Mouse (Mus musculus) neural tube, embryonic 12.5 days (tissue): ENCODE data around the gene Slc12a6. TPM values are rescaled to one million over a fixed set of nuclear protein-coding genes. Genes with fewer than 3 reads are reported as not detected.
A peak's percentile ranks its signal among the peaks of the same experiment; 100 is the strongest.

Source experiments
- ATAC-seq: fragments of 200-750 bp; cut with Nextera tagmentation; 2 replicates; pipeline ENCODE4 v1.8.0; 2017; ENCODE audit warnings: low read depth, mild to moderate bottlenecking, moderate TSS enrichment, moderate library complexity; ENCODE audit not compliant: low FRiP score
- H3K27ac ChIP-seq: fragments of 300-500 bp; sonication (generic); 2 replicates; pipeline ENCODE4 v1.5.1; 2016
- H3K27me3 ChIP-seq: fragments of 300-500 bp; sonication (generic); replicated peaks from 2 replicates; pipeline ENCODE4 v1.6.1; 2016; ENCODE audit warnings: mild to moderate bottlenecking
- H3K36me3 ChIP-seq: fragments of 300-500 bp; sonication (generic); 2 replicates; pipeline ENCODE4 v1.6.1; 2016; ENCODE audit warnings: mild to moderate bottlenecking
- H3K4me1 ChIP-seq: fragments of 300-500 bp; sonication (generic); 2 replicates; pipeline ENCODE4 v1.6.1; 2016
- H3K4me2 ChIP-seq: fragments of 300-500 bp; sonication (generic); replicated peaks from 2 replicates; pipeline ENCODE4 v1.6.1; 2016; ENCODE audit warnings: mild to moderate bottlenecking
- H3K4me3 ChIP-seq: fragments of 300-500 bp; sonication (generic); 2 replicates; pipeline ENCODE4 v1.5.1; 2016
- H3K9ac ChIP-seq: fragments of 300-500 bp; sonication (generic); 2 replicates; pipeline ENCODE4 v1.6.1; 2016; ENCODE audit warnings: mild to moderate bottlenecking
- H3K9me3 ChIP-seq: fragments of 300-500 bp; sonication (generic); 2 replicates; pipeline ENCODE4 v1.6.1; 2016; ENCODE audit warnings: mild to moderate bottlenecking
- WGBS: fragments of 180-500 bp; shearing (Covaris S2); methylation state at CpG from one replicate; pipeline ENCODE4 v1.1.7; 2016; 5-methylcytosine and 5-hydroxymethylcytosine counted together
- polyA plus RNA-seq: library from polyadenylated mRNA; unstranded; fragments of >200 nt; fragmentation: Nextera tagmentation; extraction: Ambion mirVana; gene quantifications from 2 replicates; pipeline ENCODE4 v1.2.1, GENCODE M21; 2016

The Slc12a6 gene
- polyA plus RNA-seq, 1 experiment from 2014 or later, result 19.4 TPM

DNA sequence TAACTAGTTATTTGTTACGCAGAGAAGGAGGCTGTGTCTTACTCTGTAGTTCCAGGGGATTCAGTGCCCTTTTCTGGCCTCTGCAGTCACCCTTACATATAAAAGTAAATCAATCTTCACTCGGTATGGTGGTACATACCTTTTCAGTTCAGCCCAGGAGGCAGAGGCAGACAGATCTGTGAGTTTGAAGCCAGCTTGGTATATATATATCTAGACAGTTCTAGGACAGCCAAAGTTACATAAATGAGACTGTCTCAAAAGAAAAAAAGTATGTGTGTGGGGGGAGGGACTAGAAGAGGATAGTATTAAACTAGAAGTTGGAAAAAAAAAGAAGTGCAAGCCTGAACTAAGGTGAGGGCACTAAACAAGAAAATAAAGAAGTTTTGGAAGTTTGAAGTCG is 82.6 kb downstream of the Slc12a6 start:
- Histone ChIP-seq H3K9ac (no peak overlapping the region), H3K9me3 (no peaks in the 10 kb centered on the region), H3K27me3 (no peaks in the 10 kb centered on the region), H3K4me3 (no peak overlapping the region), H3K4me2 (no peak overlapping the region), H3K36me3 (peaks cover 43% of the 10 kb centered on the region), H3K27ac (no peak overlapping the region), H3K4me1 (no peaks in the 10 kb centered on the region)
- WGBS, result 86% methylated on average over 3 of the region's 3 CpGs
- no peak for ATAC-seq

DNA sequence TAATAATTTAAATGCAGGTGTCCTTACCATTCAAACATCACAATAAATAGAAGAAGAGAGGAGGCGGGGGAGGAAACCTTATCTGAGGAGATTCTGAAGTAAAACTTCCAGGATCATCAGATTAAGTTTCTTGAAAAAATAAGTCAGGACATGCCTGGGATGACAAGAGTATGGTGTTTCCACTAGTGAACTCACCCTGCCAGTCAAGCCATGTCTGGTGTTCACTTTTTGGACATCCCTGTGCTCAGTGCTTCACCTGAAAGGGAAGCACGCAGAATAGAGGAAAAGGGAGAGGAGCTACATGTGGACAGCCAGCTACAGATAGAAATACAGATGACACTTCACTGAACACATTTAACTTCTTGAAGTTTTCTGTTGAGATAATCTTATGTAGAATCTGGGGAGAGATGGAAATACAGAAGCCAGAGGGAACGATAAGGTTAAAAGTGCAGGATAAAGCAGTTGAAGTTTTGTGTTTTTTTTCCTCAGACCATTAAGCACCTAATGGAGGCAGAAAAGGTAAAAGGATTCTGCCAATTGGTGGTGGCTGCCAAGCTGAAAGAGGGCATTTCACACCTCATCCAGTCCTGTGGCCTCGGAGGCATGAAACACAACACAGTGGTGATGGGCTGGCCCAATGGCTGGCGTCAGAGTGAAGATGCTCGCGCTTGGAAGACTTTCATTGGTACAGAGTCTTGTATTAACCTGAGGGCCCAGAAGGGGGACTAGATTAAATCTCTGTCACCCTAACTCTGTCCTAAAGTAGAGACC is 88.2 kb downstream of the Slc12a6 start:
- Histone ChIP-seq H3K4me1 (no peaks in the 10 kb centered on the region), H3K4me3 (no peak overlapping the region), H3K27ac (no peak overlapping the region), H3K36me3 (peaks cover 53% of the 10 kb centered on the region), H3K4me2 (no peak overlapping the region), H3K9ac (no peak overlapping the region), H3K27me3 (no peaks in the 10 kb centered on the region), H3K9me3 (no peaks in the 10 kb centered on the region)
- 88% methylated on average over 7 of the region's 7 CpGs for WGBS
- ATAC-seq, result no peak

DNA sequence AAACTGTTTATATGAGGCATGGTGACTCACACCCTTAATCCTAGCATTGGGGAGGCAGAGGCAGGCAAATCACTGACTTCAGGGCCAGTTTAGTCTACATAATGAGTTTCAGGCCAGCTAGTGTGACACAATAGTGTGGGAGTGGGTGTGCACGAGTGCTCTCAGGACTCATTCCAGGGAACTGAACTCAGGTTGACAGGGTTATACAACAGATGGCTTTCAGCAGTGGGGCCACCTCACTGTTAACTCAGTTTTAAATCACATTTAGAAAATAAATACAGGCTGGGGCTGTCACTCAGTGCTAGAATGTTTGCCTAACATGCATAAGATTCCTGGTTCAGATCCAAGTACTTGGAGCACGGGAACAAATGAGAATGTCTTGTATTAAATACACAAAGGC is 94.0 kb downstream of the Slc12a6 start:
- Histone ChIP-seq H3K27ac (no peak overlapping the region), H3K4me2 (no peak overlapping the region), H3K36me3 (peaks cover 76% of the 10 kb centered on the region), H3K27me3 (no peaks in the 10 kb centered on the region), H3K4me3 (no peak overlapping the region), H3K9me3 (no peaks in the 10 kb centered on the region), H3K9ac (no peak overlapping the region), H3K4me1 (no peaks in the 10 kb centered on the region)
- WGBS, result 79% methylated on average over 2 of the region's 2 CpGs
- no peak for ATAC-seq

DNA sequence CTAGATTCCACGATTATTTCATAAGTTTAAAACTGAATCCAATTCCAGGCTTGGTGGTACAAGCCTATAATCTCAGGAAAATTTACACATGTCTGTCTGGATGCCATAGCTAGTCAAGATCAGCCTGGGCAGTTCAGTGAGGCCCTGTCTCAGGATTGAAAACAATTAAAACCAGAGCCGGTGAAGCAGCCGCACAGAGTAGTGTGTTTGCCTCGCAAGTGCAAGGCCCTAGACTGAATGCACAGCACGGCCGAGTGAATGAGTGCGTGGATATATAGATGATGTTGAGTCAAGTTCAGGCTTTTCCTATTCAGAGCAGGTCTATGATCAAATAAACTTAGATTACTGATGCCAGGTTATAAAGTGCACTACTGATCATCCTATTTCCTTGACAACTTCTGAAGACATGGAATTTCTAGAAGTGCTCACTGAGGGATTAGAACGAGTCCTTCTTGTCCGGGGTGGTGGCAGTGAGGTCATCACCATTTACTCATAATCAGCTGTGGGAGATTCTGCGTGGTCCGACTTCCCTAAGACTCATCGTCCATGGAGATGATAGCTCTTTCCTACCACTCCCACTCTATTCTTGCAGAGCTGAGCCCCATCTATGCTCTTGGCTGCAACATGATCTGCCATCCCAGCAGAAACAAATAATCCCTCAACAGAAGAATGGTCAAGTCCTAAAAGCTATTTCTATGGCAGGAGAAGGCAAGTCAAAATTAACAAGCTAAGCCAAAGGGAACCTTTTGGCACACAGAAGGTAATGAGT is 94.6 kb downstream of the Slc12a6 start:
- ATAC-seq, result no peak

DNA sequence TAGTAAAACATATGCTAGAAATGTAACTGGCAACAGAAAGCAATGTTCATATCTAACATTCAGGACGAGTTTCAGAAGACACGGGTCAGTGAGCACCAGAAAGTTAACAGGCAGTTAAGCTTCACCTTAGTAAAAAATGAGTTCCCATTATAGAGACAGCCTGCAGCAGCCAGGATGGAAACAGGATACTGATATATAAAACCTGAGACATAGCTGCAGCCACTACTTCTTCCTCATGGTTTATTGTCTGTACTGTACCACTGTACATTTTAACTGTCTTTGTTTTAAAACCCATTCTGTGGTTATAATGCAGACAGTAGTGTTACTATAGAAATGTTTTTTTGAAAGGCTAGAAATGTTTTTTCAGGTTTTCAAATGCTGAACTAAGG is 95.2 kb downstream of the Slc12a6 start:
- H3K36me3 ChIP-seq, result peaks cover 67% of the 10 kb centered on the region
- no peaks in the 10 kb centered on the region for H3K9me3 ChIP-seq
- no peak overlapping the region for H3K4me3 ChIP-seq
- H3K9ac ChIP-seq, result no peak overlapping the region
- 90% methylated on average over 2 of the region's 2 CpGs for WGBS
- H3K27ac ChIP-seq, result no peak overlapping the region
- no peak overlapping the region for H3K4me2 ChIP-seq
- no peaks in the 10 kb centered on the region for H3K4me1 ChIP-seq
- ATAC-seq, result no peak
- H3K27me3 ChIP-seq, result no peaks in the 10 kb centered on the region

More for the DNA sequence above, 94.6 kb downstream of the Slc12a6 start:
- WGBS, result 95% methylated on average over 12 of the region's 12 CpGs
- Histone ChIP-seq H3K4me1 (no peaks in the 10 kb centered on the region), H3K36me3 (peaks cover 72% of the 10 kb centered on the region), H3K9ac (no peak overlapping the region), H3K4me3 (no peak overlapping the region), H3K27me3 (no peaks in the 10 kb centered on the region), H3K4me2 (no peak overlapping the region), H3K27ac (no peak overlapping the region), H3K9me3 (no peaks in the 10 kb centered on the region)

DNA sequence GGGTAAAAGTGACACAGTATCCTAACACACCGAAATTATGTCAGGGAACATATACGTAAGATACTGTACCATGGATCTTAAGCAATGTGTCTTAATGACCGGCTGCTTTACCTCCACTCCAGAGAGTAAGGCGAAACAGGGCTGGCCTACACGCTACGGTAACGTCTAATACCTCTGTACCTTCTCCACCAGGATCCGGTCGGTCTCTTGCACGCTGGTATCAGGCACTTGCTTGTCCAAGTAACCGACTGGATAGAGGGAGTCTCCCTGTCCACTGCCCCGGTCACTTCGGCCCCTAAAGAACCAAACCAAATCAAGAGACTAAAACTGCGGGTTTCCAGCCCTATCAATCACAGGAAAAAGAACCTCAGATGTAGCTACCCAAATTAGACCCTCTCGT is 101.6 kb downstream of the Slc12a6 start:
- Histone ChIP-seq H3K9ac (peak overlapping the region; percentile 77), H3K36me3 (peaks cover 18% of the 10 kb centered on the region), H3K4me2 (peak overlapping the region; percentile 94), H3K9me3 (no peaks in the 10 kb centered on the region), H3K4me3 (peak overlapping the region; percentile 84), H3K27ac (no peak overlapping the region), H3K4me1 (peaks cover 10% of the 10 kb centered on the region), H3K27me3 (no peaks in the 10 kb centered on the region)
- ATAC-seq, result peak; percentile 27; the same call in 1 of the 2 replicates
- WGBS, result 19% methylated on average over 15 of the region's 15 CpGs

DNA sequence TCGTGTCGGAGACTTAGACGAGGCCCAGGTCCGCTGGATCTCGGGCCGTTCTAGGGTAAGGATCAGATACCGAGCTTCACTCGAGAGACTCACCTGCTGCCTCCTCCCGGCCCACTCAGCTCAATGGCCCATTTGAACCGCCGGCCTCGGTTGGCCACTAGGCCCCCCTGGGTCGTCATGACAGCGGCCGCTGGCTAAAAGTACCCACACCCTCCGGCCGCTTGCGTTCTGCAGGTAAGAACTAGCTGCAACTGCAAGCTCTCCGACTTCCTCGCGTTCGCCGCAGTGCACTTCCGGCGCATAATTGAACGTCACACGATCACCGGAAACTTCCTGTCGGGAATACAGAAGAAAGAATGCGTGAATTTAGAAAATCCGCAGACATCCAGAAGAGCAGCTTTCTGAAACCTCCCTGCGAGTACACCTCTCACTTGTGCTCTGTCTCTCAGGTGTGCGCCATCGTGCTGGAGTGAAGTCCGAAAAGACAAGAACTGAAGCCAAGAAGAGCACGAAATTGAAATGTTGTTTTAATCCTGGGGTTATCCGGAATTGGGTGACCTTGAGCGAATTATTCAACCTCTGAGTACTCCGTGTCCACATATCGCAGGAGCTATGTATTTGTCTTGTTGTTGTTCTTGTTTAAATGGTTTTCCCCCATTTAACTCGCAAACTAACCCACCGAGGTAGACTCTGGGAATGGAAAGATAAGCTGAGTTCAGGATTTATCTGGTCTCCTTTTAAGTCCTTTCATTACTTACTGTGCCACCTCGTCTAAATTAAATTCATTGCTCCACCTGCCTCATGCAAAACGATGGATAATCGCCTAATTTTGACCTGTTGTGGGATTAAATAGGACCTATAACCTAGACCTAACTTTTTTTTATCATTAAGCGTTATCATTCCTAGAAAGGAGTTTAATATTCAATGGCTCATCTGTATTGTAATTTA is 102.4 kb downstream of the Slc12a6 start, which contains the start of gene Emc4:
TSS of gene Emc4 (minus strand) at position 302 of the 948 bp plus-strand sequence.
- peak within 1 kb of the TSS; percentile 94 for H3K4me2 ChIP-seq
- H3K9ac ChIP-seq, result peak within 1 kb of the TSS; percentile 77
- H3K36me3 ChIP-seq, result peaks cover 13% of the 10 kb centered on the region; the same call in 1 of the 2 replicates
- H3K27ac ChIP-seq, result no peak within 1 kb of the TSS
- peak; percentile 91 for ATAC-seq
- H3K4me1 ChIP-seq, result peaks cover 10% of the 10 kb centered on the region
- no peaks in the 10 kb centered on the region for H3K27me3 ChIP-seq
- H3K4me3 ChIP-seq, result peak within 1 kb of the TSS; percentile 84
- no peaks in the 10 kb centered on the region for H3K9me3 ChIP-seq
- WGBS, result 2% methylated on average over 46 of the region's 46 CpGs

DNA sequence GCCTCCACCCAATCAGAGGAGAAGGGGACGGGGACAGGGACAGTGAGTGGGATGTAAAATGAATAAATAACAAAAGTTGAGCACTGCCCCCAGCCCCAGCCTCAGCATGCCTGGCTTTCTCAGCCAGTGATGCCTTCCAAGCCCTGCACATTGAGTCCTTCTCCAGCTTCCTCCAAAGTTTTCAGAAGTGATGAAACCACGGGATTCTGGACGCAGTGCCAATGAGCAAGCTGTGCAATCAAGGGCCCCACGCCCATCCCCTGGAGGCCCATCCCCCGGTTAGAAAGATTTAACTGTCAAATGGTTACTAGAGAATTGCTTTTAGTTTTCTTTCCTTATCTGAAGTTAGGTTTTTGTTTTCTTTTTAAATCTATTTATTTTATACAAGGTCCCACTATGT is 104.3 kb downstream of the Slc12a6 start:
- Histone ChIP-seq H3K4me1 (peaks cover 10% of the 10 kb centered on the region), H3K27ac (no peak overlapping the region), H3K9ac (no peak overlapping the region), H3K4me3 (no peak overlapping the region), H3K27me3 (no peaks in the 10 kb centered on the region; the same call in none of the 2 replicates), H3K9me3 (no peaks in the 10 kb centered on the region), H3K36me3 (no peaks in the 10 kb centered on the region), H3K4me2 (no peak overlapping the region)
- ATAC-seq, result no peak
- WGBS, result 66% methylated on average over 5 of the region's 5 CpGs

DNA sequence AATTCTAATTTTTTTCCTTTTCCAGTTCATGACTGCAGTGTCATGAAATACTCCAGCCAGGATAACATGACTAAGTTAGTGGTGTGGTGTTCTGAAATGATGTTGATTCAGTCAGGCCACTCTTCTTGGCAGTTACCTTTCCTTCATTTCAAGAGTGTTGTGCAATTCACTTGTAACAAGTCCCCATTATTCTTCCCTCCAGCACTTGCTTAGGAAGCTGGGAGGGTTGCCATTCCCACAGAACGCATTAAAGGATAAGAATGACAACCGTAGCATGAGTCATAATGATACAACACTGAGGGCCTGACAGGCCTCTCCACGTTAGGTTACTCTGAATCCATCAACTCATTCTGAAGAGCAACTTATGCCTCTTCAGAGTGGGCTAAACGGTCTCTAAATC is 107.5 kb downstream of the Slc12a6 start:
- Histone ChIP-seq H3K4me1 (no peaks in the 10 kb centered on the region), H3K27ac (no peak overlapping the region), H3K36me3 (no peaks in the 10 kb centered on the region), H3K4me2 (no peak overlapping the region), H3K9ac (no peak overlapping the region), H3K9me3 (no peaks in the 10 kb centered on the region), H3K4me3 (no peak overlapping the region), H3K27me3 (no peaks in the 10 kb centered on the region; the same call in none of the 2 replicates)
- 56% methylated on average over 4 of the region's 4 CpGs for WGBS
- ATAC-seq, result no peak

DNA sequence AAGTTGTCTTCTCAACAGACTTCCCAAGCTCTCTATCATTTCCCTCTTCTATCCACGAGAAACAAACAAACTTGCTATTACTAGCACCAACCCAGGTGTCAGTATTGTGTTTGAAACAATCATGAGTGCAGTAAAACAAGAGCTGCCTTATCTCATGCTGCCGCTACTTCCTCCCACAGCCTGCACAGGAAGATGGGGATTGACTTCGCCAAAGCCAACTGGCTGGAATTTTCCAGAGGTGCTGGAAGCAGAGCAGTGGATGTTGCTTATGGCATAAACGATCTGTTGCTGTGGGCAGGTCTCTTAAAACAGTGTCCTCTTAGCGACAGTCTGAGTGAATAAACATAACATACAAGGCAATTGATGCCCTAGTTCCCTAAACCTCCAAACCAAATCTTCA is 109.0 kb downstream of the Slc12a6 start:
- Histone ChIP-seq H3K27me3 (no peaks in the 10 kb centered on the region; the same call in none of the 2 replicates), H3K4me3 (no peak overlapping the region), H3K4me1 (no peaks in the 10 kb centered on the region), H3K9ac (no peak overlapping the region), H3K36me3 (no peaks in the 10 kb centered on the region), H3K4me2 (no peak overlapping the region), H3K9me3 (no peaks in the 10 kb centered on the region), H3K27ac (no peak overlapping the region)
- 69% methylated on average over 5 of the region's 5 CpGs for whole genome bisulfite sequencing
- ATAC-seq, result no peak

DNA sequence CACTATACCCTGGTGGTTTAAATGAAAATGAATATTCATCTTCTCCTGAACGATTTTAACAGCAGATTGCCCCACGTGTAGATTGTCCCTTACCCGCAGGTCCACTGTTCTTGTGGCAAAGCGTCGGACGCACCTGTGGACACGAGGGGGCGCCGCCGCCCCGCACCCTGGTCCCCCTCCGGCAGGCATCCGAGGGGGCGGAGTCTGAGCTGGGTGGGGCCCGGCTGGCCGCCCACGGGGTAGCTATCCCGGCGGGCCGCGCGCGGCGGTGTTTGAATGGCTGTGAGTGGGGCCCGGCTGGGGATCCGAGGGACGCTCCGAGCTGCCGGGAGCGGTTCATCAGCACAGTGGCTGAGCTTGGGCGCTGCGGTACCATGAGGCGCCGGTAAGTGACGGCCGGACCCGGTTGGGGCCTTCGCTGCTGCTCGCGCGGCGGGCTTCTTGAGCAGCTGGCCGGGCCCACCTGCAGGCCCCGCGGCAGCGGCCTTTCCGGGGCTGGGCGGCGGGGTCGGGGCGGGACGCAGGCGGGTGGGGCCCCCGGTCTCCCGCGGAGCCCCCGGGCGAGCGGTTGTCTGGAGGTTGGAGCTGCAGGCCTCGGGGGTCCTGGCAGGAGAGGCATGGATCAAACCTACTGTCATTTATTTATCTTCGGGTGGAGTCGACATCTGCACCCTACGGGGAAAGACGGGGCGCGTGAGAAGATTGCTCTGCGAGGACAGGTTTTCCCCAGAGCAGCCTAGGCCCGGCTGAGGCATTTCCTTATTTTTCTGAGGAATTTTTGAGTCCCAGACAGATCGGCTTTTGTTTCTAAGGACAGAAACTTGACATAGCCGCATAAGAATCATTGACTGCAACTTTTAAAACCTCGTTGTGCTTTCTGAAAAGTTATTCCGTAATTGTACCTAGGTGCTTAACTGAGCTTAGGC is 113.6 kb downstream of the Slc12a6 start, which contains the start of gene Katnbl1:
TSS of gene Katnbl1 (plus strand) at position 239 of the 926 bp plus-strand sequence.
- H3K27me3 ChIP-seq, result no peaks in the 10 kb centered on the region; the same call in 1 of the 2 replicates
- under 1% methylated on average over 72 of the region's 72 CpGs for WGBS
- peak within 1 kb of the TSS; percentile 65 for H3K4me2 ChIP-seq
- peak within 1 kb of the TSS; percentile 96 for H3K4me3 ChIP-seq
- H3K9me3 ChIP-seq, result no peaks in the 10 kb centered on the region
- peak within 1 kb of the TSS; percentile 72 for H3K27ac ChIP-seq
- no peaks in the 10 kb centered on the region for H3K36me3 ChIP-seq
- ATAC-seq, result peak; percentile 99
- peaks cover 5% of the 10 kb centered on the region for H3K4me1 ChIP-seq
- H3K9ac ChIP-seq, result peak within 1 kb of the TSS; percentile 89
